Comparison of ENCODE assay signal across 8 mouse cellular contexts in genomic region chr15:102106754-102107456, GRCm38 (mm10). TPM values are rescaled to one million over a fixed set of nuclear protein-coding genes. Genes with fewer than 3 reads are reported as not detected.
DNase-seq lines count a peak whose midpoint lies in the region; ATAC-seq and TF ChIP-seq lines count a peak whose summit lies in the region.

No protein-coding gene starts in this region.

- intact Hi-C loops in left cerebral cortex, postnatal 4 days (cut with DNase I): no loop called here

- no peaks in the 10 kb centered on the region for H3K36me3 ChIP-seq in forebrain, postnatal 0 days (ENCODE audit: insufficient read depth)
- peaks cover 38% of the 10 kb centered on the region for H3K36me3 ChIP-seq in limb, embryonic 12.5 days
- peaks cover 4% of the 10 kb centered on the region; the same call in 1 of the 2 replicates for H3K36me3 ChIP-seq in neural tube, embryonic 13.5 days

- no peak overlapping the region for H3K27ac ChIP-seq in bone marrow, adult 2 months (ENCODE audit: control insufficient read depth, insufficient read depth, low read depth, low read length, poor library complexity)
- no peak overlapping the region for H3K27ac ChIP-seq in forebrain, postnatal 0 days (ENCODE audit: low read depth, low read length)
- H3K27ac ChIP-seq in limb, embryonic 12.5 days: peak overlapping the region; percentile 56
- H3K27ac ChIP-seq in neural tube, embryonic 13.5 days (replicated peaks): no peak overlapping the region

- peaks cover 7% of the 10 kb centered on the region for H3K27me3 ChIP-seq in forebrain, postnatal 0 days (ENCODE audit: insufficient read depth, low read length)
- peaks cover 22% of the 10 kb centered on the region for H3K27me3 ChIP-seq in limb, embryonic 12.5 days
- peaks cover 54% of the 10 kb centered on the region for H3K27me3 ChIP-seq in neural tube, embryonic 13.5 days

- no peak for TF ChIP-seq POLR2A in bone marrow, adult 2 months (IDR thresholded peaks at IDR 0.05; ENCODE audit: borderline replicate concordance, control insufficient read depth, low read depth, low read length)

- peak overlapping the region; percentile 31 for H3K4me3 ChIP-seq in bone marrow, adult 2 months (replicated peaks; ENCODE audit: control insufficient read depth, low read depth, low read length)
- peak overlapping the region; percentile 34 for H3K4me3 ChIP-seq in forebrain, postnatal 0 days (ENCODE audit: low read depth, low read length)
- H3K4me3 ChIP-seq in limb, embryonic 12.5 days (replicated peaks): peak overlapping the region; percentile 41
- H3K4me3 ChIP-seq in neural tube, embryonic 13.5 days: peak overlapping the region; percentile 27

- H3K4me2 ChIP-seq in forebrain, postnatal 0 days (ENCODE audit: low read depth): peak overlapping the region; percentile 58
- peak overlapping the region; percentile 68 for H3K4me2 ChIP-seq in limb, embryonic 12.5 days
- H3K4me2 ChIP-seq in neural tube, embryonic 13.5 days: peak overlapping the region; percentile 55

- no peaks in the 10 kb centered on the region for H3K4me1 ChIP-seq in bone marrow, adult 2 months (ENCODE audit: control insufficient read depth, insufficient read depth, low read length)
- H3K4me1 ChIP-seq in forebrain, postnatal 0 days (ENCODE audit: insufficient read depth): no peaks in the 10 kb centered on the region
- H3K4me1 ChIP-seq in limb, embryonic 12.5 days (replicated peaks): peaks cover 72% of the 10 kb centered on the region
- peaks cover 61% of the 10 kb centered on the region for H3K4me1 ChIP-seq in neural tube, embryonic 13.5 days (replicated peaks)

- ATAC-seq in forebrain, postnatal 0 days: peak; percentile 12; the same call in 1 of the 2 replicates
- no peak for ATAC-seq in limb, embryonic 12.5 days (ENCODE audit: insufficient number of reproducible peaks, insufficient read depth, low FRiP score, low TSS enrichment, low read depth)
- no peak for ATAC-seq in neural tube, embryonic 13.5 days (ENCODE audit: low read depth)

- peak; percentile 32 for DNase-seq in left cerebral cortex, postnatal 4 days
- DNase-seq in left cerebral cortex, adult 8-10 months (ENCODE audit: low spot score in 2 of 2): no peak
- DNase-seq in forebrain, postnatal 0 days: no peak
- no peak for DNase-seq in right cerebral cortex, adult 18-20 months
- DNase-seq in ovary, postnatal 10 days (ENCODE audit: low spot score): no peak

- no peak for TF ChIP-seq CTCF in bone marrow, adult 2 months (IDR thresholded peaks at IDR 0.05; ENCODE audit: control insufficient read depth, insufficient read depth, low read length)
- TF ChIP-seq CTCF in forebrain, postnatal 0 days (IDR thresholded peaks at IDR 0.05; ENCODE audit: low read depth): no peak

- peak overlapping the region; percentile 22; the same call in 1 of the 2 replicates for H3K9ac ChIP-seq in forebrain, postnatal 0 days
- H3K9ac ChIP-seq in limb, embryonic 12.5 days (replicated peaks): peak overlapping the region; percentile 55
- 0 out of 2 replicates have a peak overlapping the region, but pooled peaks have one; percentile 3 for H3K9ac ChIP-seq in neural tube, embryonic 13.5 days

- H3K9me3 ChIP-seq in forebrain, postnatal 0 days (ENCODE audit: low read length): no peaks in the 10 kb centered on the region
- H3K9me3 ChIP-seq in limb, embryonic 12.5 days: no peaks in the 10 kb centered on the region
- H3K9me3 ChIP-seq in neural tube, embryonic 13.5 days: no peaks in the 10 kb centered on the region

- 41% methylated on average over 37 of the region's 38 CpGs for WGBS in bone marrow, adult 2 months
- WGBS in forebrain, postnatal 0 days: 3% methylated on average over 38 of the region's 38 CpGs
- 7% methylated on average over 38 of the region's 38 CpGs for WGBS in limb, embryonic 12.5 days
- WGBS in neural tube, embryonic 13.5 days: 7% methylated on average over 38 of the region's 38 CpGs

RNA-seq across cellular contexts. Expression of gene Tns2, which starts 6.7 kb away (rescaled TPM):
- total RNA-seq in left cerebral cortex, postnatal 4 days (2021): 10 to 100 TPM in 1 of 2 experiments, 1 to 10 TPM in 1; 8.5 to 11.4 TPM
- total RNA-seq in left cerebral cortex, adult 8-10 months (2022): 10 to 100 TPM; 23.3 to 29.5 (median 24.3) TPM
- polyA plus RNA-seq in bone marrow, adult 2 months (2011; ENCODE audit: insufficient read depth, insufficient read length, low replicate concordance, missing spikeins): 20.3 and 26.7 TPM in 2 replicates
- total RNA-seq in forebrain, postnatal 0 days (2014; rRNA removed): 7.0 and 8.4 TPM in 2 replicates
- 2.8 and 5.0 TPM in 2 replicates for polyA plus RNA-seq in forebrain, postnatal 0 days (2015; fragmentation: Nextera tagmentation; extraction: Ambion mirVana)
- 16.6 and 22.6 TPM in 2 replicates for polyA plus RNA-seq in limb, embryonic 12.5 days (2016; fragmentation: Nextera tagmentation; extraction: Ambion mirVana)
- polyA plus RNA-seq in neural tube, embryonic 13.5 days (2015; fragmentation: Nextera tagmentation; extraction: Ambion mirVana): 10.5 and 15.9 TPM in 2 replicates

RNA-seq across cellular contexts. Expression of gene Spryd3, which starts 29.1 kb away (rescaled TPM):
- 100 to 1,000 TPM; 115 to 118 TPM for total RNA-seq in left cerebral cortex, postnatal 4 days (2021)
- 100 to 1,000 TPM; 147 to 167 (median 161) TPM for total RNA-seq in left cerebral cortex, adult 8-10 months (2022)
- polyA plus RNA-seq in bone marrow, adult 2 months (2011; ENCODE audit: insufficient read depth, insufficient read length, low replicate concordance, missing spikeins): 7.9 and 23.0 TPM in 2 replicates
- total RNA-seq in forebrain, postnatal 0 days (2014; rRNA removed): 90.6 and 110 TPM in 2 replicates
- polyA plus RNA-seq in forebrain, postnatal 0 days (2015; fragmentation: Nextera tagmentation; extraction: Ambion mirVana): 76.5 and 95.6 TPM in 2 replicates
- polyA plus RNA-seq in limb, embryonic 12.5 days (2016; fragmentation: Nextera tagmentation; extraction: Ambion mirVana): 12.9 and 16.8 TPM in 2 replicates
- polyA plus RNA-seq in neural tube, embryonic 13.5 days (2015; fragmentation: Nextera tagmentation; extraction: Ambion mirVana): 54.1 and 55.9 TPM in 2 replicates

RNA-seq across cellular contexts. Expression of gene Eif4b, which starts 33.3 kb away (rescaled TPM):
- total RNA-seq in left cerebral cortex, postnatal 4 days (2021): 100 to 1,000 TPM; 206 to 211 TPM
- 100 to 1,000 TPM; 191 to 203 (median 200) TPM for total RNA-seq in left cerebral cortex, adult 8-10 months (2022)
- 83.0 and 122 TPM in 2 replicates for polyA plus RNA-seq in bone marrow, adult 2 months (2011; ENCODE audit: insufficient read depth, insufficient read length, low replicate concordance, missing spikeins)
- 187 and 194 TPM in 2 replicates for total RNA-seq in forebrain, postnatal 0 days (2014; rRNA removed)
- 69.7 and 72.8 TPM in 2 replicates for polyA plus RNA-seq in forebrain, postnatal 0 days (2015; fragmentation: Nextera tagmentation; extraction: Ambion mirVana)
- polyA plus RNA-seq in limb, embryonic 12.5 days (2016; fragmentation: Nextera tagmentation; extraction: Ambion mirVana): 121 and 124 TPM in 2 replicates
- polyA plus RNA-seq in neural tube, embryonic 13.5 days (2015; fragmentation: Nextera tagmentation; extraction: Ambion mirVana): 81.2 and 90.3 TPM in 2 replicates

RNA-seq across cellular contexts. Expression of gene Igfbp6, which starts 37.3 kb away (rescaled TPM):
- total RNA-seq in left cerebral cortex, postnatal 4 days (2021): 1 to 10 TPM; 1.6 to 2.0 TPM
- total RNA-seq in left cerebral cortex, adult 8-10 months (2022): 10 to 100 TPM; 42.4 to 49.5 (median 45.5) TPM
- polyA plus RNA-seq in bone marrow, adult 2 months (2011; ENCODE audit: insufficient read depth, insufficient read length, low replicate concordance, missing spikeins): not detected in 2 replicates
- total RNA-seq in forebrain, postnatal 0 days (2014; rRNA removed): 11.4 and 12.2 TPM in 2 replicates
- 8.1 and 10.3 TPM in 2 replicates for polyA plus RNA-seq in forebrain, postnatal 0 days (2015; fragmentation: Nextera tagmentation; extraction: Ambion mirVana)
- polyA plus RNA-seq in limb, embryonic 12.5 days (2016; fragmentation: Nextera tagmentation; extraction: Ambion mirVana): 0.96 and 1.2 TPM in 2 replicates
- polyA plus RNA-seq in neural tube, embryonic 13.5 days (2015; fragmentation: Nextera tagmentation; extraction: Ambion mirVana): 0.36 and 1.2 TPM in 2 replicates

RNA-seq across cellular contexts. Expression of gene Soat2, which starts 43.4 kb away (rescaled TPM):
- not detected for total RNA-seq in left cerebral cortex, postnatal 4 days (2021)
- total RNA-seq in left cerebral cortex, adult 8-10 months (2022): under 1 TPM in 2 of 4 experiments, not detected in 2; 0.26 to 0.27 TPM
- 1.2 and 2.7 TPM in 2 replicates for polyA plus RNA-seq in bone marrow, adult 2 months (2011; ENCODE audit: insufficient read depth, insufficient read length, low replicate concordance, missing spikeins)
- total RNA-seq in forebrain, postnatal 0 days (2014; rRNA removed): 0.10 TPM in 1 of 2 replicates, not detected in the other
- 0.12 TPM in 1 of 2 replicates, not detected in the other for polyA plus RNA-seq in forebrain, postnatal 0 days (2015; fragmentation: Nextera tagmentation; extraction: Ambion mirVana)
- polyA plus RNA-seq in limb, embryonic 12.5 days (2016; fragmentation: Nextera tagmentation; extraction: Ambion mirVana): 0.15 TPM in 1 of 2 replicates, not detected in the other
- polyA plus RNA-seq in neural tube, embryonic 13.5 days (2015; fragmentation: Nextera tagmentation; extraction: Ambion mirVana): 0.11 TPM in 1 of 2 replicates, not detected in the other

Comparison
In these comparisons a context has a peak if more than half of its experiments do, and no peak if none do; other contexts are left out.
1. H3K9ac ChIP-seq: peak in every context shown above with its lines; median percentile 55 in limb, embryonic 12.5 days; 22 in forebrain, postnatal 0 days; 3 in neural tube, embryonic 13.5 days.